Mouse (Mus musculus) heart, embryonic 12.5 days (tissue): Measurements from ENCODE around the gene 1810049J17Rik. TPM values are rescaled to one million over a fixed set of nuclear protein-coding genes. Genes with fewer than 3 reads are reported as not detected.

Experiments
- ATAC-seq: fragments of 200-750 bp; cut with Nextera tagmentation; 2 replicates; pipeline ENCODE4 v1.8.0; 2017; ENCODE audit warnings: moderate TSS enrichment, moderate library complexity; ENCODE audit not compliant: insufficient number of reproducible peaks, low FRiP score
- H3K27ac ChIP-seq: fragments of 300-500 bp; sonication (generic); 2 replicates; pipeline ENCODE4 v1.5.1; 2016; ENCODE audit warnings: mild to moderate bottlenecking, moderate library complexity; ENCODE audit not compliant: poor library complexity, severe bottlenecking
- H3K27me3 ChIP-seq: fragments of 300-500 bp; sonication (generic); replicated peaks from 2 replicates; pipeline ENCODE4 v1.6.1; 2016; ENCODE audit warnings: mild to moderate bottlenecking, moderate library complexity
- H3K36me3 ChIP-seq: fragments of 300-500 bp; sonication (generic); 2 replicates; pipeline ENCODE4 v1.6.1; 2016; ENCODE audit warnings: mild to moderate bottlenecking, moderate library complexity
- H3K4me1 ChIP-seq: fragments of 300-500 bp; sonication (generic); replicated peaks from 2 replicates; pipeline ENCODE4 v1.6.1; 2016; ENCODE audit warnings: mild to moderate bottlenecking
- H3K4me2 ChIP-seq: fragments of 300-500 bp; sonication (generic); 2 replicates; pipeline ENCODE4 v1.6.1; 2016; ENCODE audit warnings: mild to moderate bottlenecking, moderate library complexity
- H3K4me3 ChIP-seq: fragments of 300-500 bp; sonication (generic); 2 replicates; pipeline ENCODE4 v1.5.1; 2016; ENCODE audit warnings: mild to moderate bottlenecking
- H3K9ac ChIP-seq: fragments of 300-500 bp; sonication (generic); 2 replicates; pipeline ENCODE4 v1.6.1; 2016; ENCODE audit warnings: mild to moderate bottlenecking, moderate library complexity
- H3K9me3 ChIP-seq: fragments of 300-500 bp; sonication (generic); replicated peaks from 2 replicates; pipeline ENCODE4 v1.6.1; 2016; ENCODE audit warnings: mild to moderate bottlenecking, moderate library complexity
- whole genome bisulfite sequencing: fragments of 180-500 bp; shearing (Covaris S2); methylation state at CpG from one replicate; pipeline ENCODE4 v1.1.7; 2016; 5-methylcytosine and 5-hydroxymethylcytosine counted together
- polyA plus RNA-seq: library from polyadenylated mRNA; unstranded; fragments of >200 nt; fragmentation: Nextera tagmentation; extraction: Ambion mirVana; gene quantifications from 2 replicates; pipeline ENCODE4 v1.2.1, GENCODE M21; 2016

Gene 1810049J17Rik
- polyA plus RNA-seq, 1 experiment from 2014 or later = 0.73 TPM

DNA sequence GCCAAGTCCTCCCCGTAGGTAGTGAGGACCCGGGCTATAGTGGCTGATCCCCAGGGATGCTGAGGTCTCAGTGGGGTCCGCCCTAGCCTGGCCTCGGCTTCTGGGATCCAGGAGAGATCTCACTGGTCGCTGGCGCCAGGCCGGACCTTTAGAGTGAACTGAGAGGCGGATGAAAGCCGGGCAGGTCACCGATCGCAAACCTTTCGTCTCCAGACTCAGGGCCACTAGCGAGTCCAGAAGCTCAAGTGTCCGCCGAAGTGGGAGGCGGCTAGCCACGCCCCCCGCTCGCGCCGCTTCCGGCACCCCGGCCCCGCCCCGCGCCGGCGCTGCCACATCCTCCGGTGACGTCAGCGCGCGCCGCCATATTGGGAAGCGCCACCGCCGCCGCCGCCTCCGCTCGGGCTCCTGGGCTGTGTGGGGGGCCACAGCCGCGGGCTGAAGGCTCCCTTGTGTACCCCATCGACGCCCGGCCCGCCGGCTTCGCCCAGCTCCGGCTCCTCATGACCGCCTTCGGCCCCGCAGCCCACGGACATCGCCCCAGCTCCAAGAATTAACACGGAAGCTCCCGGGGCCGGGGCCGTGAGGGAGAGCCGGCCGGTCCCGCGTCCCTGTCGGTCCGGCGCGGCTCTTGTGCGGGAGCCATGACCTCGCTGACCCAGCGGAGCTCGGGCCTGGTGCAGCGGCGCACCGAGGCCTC, 460 bp downstream of the 1810049J17Rik start, which contains the start of gene Golph3:
Gene Golph3, plus strand, starts transcription at position 360 of the 697 bp plus-strand sequence.
- peak within 1 kb of the TSS; percentile 96 for H3K27ac ChIP-seq
- no peaks in the 10 kb centered on the region for H3K9me3 ChIP-seq
- no peaks in the 10 kb centered on the region for H3K27me3 ChIP-seq
- H3K36me3 ChIP-seq = peaks cover 6% of the 10 kb centered on the region; the same call in 1 of the 2 replicates
- peaks cover 30% of the 10 kb centered on the region for H3K4me1 ChIP-seq
- H3K4me3 ChIP-seq = peak within 1 kb of the TSS; percentile 98
- H3K9ac ChIP-seq = peak within 1 kb of the TSS; percentile 99
- under 1% methylated on average over 74 of the region's 74 CpGs for WGBS
- H3K4me2 ChIP-seq = peak within 1 kb of the TSS; percentile 79
- peak; percentile 92 for ATAC-seq

DNA sequence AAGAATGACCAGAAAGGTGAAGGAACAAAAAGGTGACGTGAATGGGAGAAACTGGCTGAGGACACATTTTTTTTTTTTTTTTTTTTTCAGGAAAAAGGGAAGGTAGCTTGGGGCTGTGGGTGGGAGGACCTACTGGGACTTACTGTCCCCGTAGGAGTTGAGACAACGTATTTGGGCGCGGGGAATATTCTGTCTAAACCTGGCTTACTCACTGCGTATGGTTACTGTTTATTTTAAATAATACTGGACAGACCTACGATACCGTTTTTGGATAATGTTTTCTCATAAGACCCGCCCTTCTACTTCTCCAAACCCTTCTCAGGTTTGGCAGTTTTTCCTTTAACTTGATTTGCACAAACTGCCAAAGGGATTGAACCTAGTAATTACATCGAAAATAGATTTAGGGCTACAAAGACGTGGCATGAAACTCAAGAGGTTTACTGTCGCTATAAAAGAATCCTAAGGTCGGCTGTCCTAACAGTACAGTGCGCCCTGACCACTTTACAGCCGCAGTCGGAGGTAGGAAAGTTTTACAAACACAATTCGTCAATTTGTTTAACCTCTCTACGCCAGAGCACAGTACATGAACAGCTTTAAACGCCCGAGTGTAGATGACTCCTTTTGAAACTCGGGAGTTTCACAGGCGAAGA, 1.1 kb downstream of the 1810049J17Rik start:
- Histone ChIP-seq H3K36me3 (peaks cover 2% of the 10 kb centered on the region; the same call in 1 of the 2 replicates), H3K4me1 (peaks cover 23% of the 10 kb centered on the region), H3K9me3 (no peaks in the 10 kb centered on the region), H3K27ac (peak overlapping the region; percentile 96), H3K27me3 (no peaks in the 10 kb centered on the region), H3K4me3 (peak overlapping the region; percentile 98), H3K9ac (peak overlapping the region; percentile 99), H3K4me2 (peak overlapping the region; percentile 79)
- peak; percentile 28; the same call in 1 of the 2 replicates for ATAC-seq
- WGBS = 4% methylated on average over 22 of the region's 22 CpGs

DNA sequence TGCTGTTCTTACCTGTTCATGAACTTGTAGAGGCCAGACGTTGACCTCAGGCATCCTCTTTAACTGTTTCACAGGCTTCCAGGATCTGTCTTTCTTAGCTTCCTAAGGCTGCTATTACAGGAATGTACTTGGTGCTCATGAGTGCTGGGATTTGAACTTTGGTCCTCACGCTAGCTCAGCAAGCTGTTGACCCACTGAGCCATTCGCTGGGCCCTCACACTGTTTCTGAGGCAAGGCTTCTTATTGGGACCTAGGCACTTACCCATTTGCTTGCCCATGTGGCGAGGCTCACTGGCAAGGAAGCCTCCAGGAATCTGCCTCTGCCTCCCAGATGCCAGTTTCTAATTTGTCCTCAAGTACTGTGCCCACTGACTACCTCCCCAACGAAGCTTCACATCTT, 1.8 kb downstream of the 1810049J17Rik start:
- H3K27me3 ChIP-seq = no peaks in the 10 kb centered on the region
- no peaks in the 10 kb centered on the region for H3K9me3 ChIP-seq
- H3K4me1 ChIP-seq = peaks cover 20% of the 10 kb centered on the region
- WGBS = 42% methylated on average over 5 of the region's 5 CpGs
- peak overlapping the region; percentile 79 for H3K4me2 ChIP-seq
- no peak for ATAC-seq
- H3K27ac ChIP-seq = no peak overlapping the region
- H3K36me3 ChIP-seq = no peaks in the 10 kb centered on the region
- no peak overlapping the region for H3K9ac ChIP-seq
- peak overlapping the region; percentile 98; the same call in 1 of the 2 replicates for H3K4me3 ChIP-seq

DNA sequence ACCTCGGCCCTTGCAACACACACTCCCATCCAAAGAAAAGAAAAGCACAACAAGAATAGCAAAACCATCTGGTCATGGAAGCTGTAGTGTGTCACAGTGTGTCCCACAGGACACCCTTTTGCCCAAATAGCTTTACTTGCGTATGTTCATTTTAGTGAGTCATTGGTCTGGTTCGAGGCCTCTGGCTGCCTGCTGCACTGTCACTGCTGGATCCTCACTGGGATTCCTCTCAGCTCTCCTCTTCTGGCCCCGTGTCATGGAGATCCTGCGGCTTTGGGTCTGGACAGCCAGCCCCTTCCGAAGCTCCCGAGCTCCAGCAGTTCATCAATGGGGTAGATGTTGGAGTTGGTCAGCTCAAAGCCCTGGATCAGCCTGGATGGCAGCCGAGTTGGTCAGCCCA, 3.2 kb downstream of the 1810049J17Rik start:
- no peak overlapping the region for H3K4me2 ChIP-seq
- no peaks in the 10 kb centered on the region for H3K36me3 ChIP-seq
- H3K4me1 ChIP-seq = peaks cover 10% of the 10 kb centered on the region
- 73% methylated on average over 8 of the region's 8 CpGs for WGBS
- no peak for ATAC-seq
- no peak overlapping the region for H3K27ac ChIP-seq
- no peak overlapping the region for H3K4me3 ChIP-seq
- no peaks in the 10 kb centered on the region for H3K9me3 ChIP-seq
- no peaks in the 10 kb centered on the region for H3K27me3 ChIP-seq
- H3K9ac ChIP-seq = no peak overlapping the region

DNA sequence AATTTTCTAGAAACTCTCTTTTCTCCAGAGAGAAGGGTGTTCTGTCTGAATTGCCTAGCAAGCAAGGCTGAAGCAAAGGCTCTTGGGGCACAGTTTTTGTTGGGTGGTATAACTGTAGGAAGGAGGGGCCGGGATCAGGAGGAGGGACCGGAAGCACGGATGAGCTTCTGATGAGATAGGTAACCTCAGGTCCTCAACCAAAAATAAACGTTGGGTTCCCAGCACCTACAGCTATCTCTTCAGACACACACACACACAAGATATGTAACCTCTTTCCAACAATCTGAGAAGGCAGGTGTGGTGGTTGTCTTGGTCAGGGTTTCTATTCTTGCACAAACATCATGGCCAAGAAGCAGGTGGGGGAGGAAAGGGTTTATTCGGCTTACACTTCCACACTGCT, 4.4 kb downstream of the 1810049J17Rik start:
- no peak overlapping the region for H3K4me2 ChIP-seq
- H3K36me3 ChIP-seq = no peaks in the 10 kb centered on the region
- H3K4me3 ChIP-seq = no peak overlapping the region
- H3K27ac ChIP-seq = no peak overlapping the region
- WGBS = 65% methylated on average over 5 of the region's 5 CpGs
- H3K9me3 ChIP-seq = no peaks in the 10 kb centered on the region
- no peak overlapping the region for H3K9ac ChIP-seq
- 0 out of 2 replicates have a peak, but pooled peaks cover 8% of the 10 kb centered on the region for H3K4me1 ChIP-seq
- no peaks in the 10 kb centered on the region for H3K27me3 ChIP-seq
- ATAC-seq = no peak

DNA sequence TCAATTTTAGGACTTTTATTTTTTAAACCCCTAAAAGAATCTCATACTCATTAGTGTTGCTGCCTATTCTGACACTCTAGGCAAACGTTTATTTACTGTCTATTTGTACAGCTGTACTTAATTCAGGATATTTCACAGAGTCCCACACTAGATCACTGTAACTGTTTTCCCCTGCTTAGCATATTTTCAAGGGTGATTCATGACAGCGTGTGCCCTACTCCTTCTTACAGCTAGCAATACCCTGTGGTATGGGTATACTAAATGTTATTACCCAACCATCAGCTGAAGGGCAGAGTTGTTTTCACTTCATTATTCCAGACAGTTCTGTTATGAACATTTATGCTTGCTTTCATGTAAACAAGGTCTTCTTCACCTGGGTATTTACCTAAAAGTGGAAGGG, 5.7 kb downstream of the 1810049J17Rik start:
- Histone ChIP-seq H3K36me3 (no peaks in the 10 kb centered on the region), H3K4me2 (no peak overlapping the region), H3K27ac (no peak overlapping the region), H3K27me3 (no peaks in the 10 kb centered on the region), H3K4me3 (no peak overlapping the region), H3K4me1 (0 out of 2 replicates have a peak, but pooled peaks cover 8% of the 10 kb centered on the region), H3K9ac (no peak overlapping the region), H3K9me3 (no peaks in the 10 kb centered on the region)
- no peak for ATAC-seq
- WGBS = 66% methylated on average over 2 of the region's 2 CpGs

DNA sequence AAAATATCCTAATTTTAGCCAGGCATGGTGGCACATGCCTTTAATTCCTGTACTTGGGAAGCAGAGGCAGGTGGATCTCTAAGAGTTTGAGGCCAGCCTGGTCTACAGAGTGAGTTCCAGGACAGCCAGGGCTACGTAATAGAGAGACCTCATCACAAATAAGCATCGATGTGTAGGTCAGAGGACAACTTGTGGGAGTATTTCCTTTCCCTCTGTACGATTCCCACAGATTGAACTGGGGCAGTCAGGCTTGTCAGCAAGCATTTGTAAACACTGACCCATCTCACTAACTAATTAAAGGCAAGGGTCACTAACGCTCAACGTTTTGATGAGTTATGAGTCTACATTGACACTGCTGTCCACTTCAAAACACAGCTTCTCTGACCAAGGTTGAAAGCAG, 7.1 kb downstream of the 1810049J17Rik start:
- no peak for ATAC-seq
- H3K36me3 ChIP-seq = no peaks in the 10 kb centered on the region

DNA sequence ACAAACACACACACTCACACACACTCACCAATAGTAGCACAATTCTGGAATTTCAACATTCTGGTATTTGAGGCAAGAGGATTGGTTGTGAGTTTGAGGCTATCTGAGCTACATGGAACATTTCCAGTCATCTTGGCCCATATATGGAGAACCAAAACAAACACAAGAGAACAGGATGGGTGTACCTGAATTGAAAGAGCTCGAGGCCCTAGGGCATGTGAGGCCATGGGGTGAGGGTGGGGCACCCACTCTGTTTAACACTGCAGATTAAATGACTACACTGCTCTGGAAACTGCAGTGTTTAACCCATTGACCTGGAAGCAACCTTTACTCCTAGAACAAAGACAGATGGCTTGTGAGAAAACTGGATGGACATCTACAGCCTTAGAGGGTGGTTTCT, 8.4 kb downstream of the 1810049J17Rik start:
- H3K4me3 ChIP-seq = no peak overlapping the region
- 0 out of 2 replicates have a peak, but pooled peaks have one; percentile 45 for ATAC-seq
- no peak overlapping the region for H3K27ac ChIP-seq
- no peak overlapping the region for H3K9ac ChIP-seq
- no peak overlapping the region for H3K4me2 ChIP-seq
- no peaks in the 10 kb centered on the region for H3K36me3 ChIP-seq
- no peaks in the 10 kb centered on the region for H3K9me3 ChIP-seq
- H3K4me1 ChIP-seq = no peaks in the 10 kb centered on the region
- WGBS = 39% methylated on average over 1 of the region's 1 CpGs
- no peaks in the 10 kb centered on the region for H3K27me3 ChIP-seq

More for the DNA sequence above, 7.1 kb downstream of the 1810049J17Rik start:
- Histone ChIP-seq H3K9me3 (no peaks in the 10 kb centered on the region), H3K4me3 (no peak overlapping the region), H3K27ac (no peak overlapping the region), H3K4me2 (no peak overlapping the region), H3K27me3 (no peaks in the 10 kb centered on the region), H3K4me1 (no peaks in the 10 kb centered on the region), H3K9ac (no peak overlapping the region)
- 83% methylated on average over 5 of the region's 5 CpGs for WGBS

DNA sequence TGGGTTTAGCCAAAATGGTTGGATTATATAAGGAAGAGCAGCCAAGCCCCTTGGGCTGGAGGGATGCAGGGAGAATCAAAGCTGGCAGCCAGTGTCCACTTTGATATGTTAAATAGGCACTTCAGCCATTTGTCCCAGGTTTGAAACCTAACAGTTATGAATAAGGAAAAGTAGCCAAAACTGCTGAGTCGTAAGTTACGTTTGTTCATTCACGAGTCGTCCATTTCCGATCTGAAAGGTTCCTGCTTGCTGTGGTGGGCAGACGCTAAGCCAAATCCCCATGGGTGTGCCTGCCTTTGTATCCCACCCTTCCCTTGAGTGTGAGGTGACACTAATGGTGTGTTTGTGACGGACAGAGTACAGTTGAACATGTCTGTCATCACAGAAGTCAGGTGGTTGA, 10.2 kb downstream of the 1810049J17Rik start:
- Histone ChIP-seq H3K27ac (no peak overlapping the region), H3K4me3 (no peak overlapping the region), H3K9me3 (no peaks in the 10 kb centered on the region), H3K4me2 (no peak overlapping the region), H3K27me3 (no peaks in the 10 kb centered on the region), H3K36me3 (no peaks in the 10 kb centered on the region), H3K4me1 (peaks cover 2% of the 10 kb centered on the region), H3K9ac (no peak overlapping the region)
- WGBS = 82% methylated on average over 7 of the region's 7 CpGs
- no peak for ATAC-seq

DNA sequence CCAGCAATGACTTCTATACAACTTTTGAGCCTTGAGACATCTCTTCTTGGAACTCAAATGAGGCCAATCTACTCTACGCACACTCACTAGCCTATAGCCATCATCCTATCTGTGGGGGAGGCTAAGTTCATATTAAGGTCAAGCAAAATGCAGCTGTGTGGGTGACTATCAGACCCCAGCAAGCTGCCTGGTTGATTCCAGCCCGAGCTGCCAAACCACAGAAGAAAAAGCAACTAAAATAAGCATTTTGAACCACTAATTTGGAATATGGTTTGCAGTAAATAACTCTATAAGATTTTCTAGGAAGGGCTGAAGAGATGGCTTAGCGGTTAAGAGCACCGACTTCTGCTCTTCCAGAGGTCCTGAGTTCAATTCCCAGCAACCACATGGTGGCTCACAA, 11.0 kb downstream of the 1810049J17Rik start:
- no peak for ATAC-seq
- 66% methylated on average over 4 of the region's 4 CpGs for WGBS
- Histone ChIP-seq H3K4me1 (peaks cover 4% of the 10 kb centered on the region), H3K27me3 (no peaks in the 10 kb centered on the region), H3K27ac (no peak overlapping the region), H3K36me3 (no peaks in the 10 kb centered on the region), H3K4me2 (no peak overlapping the region), H3K4me3 (no peak overlapping the region), H3K9ac (no peak overlapping the region), H3K9me3 (no peaks in the 10 kb centered on the region)

DNA sequence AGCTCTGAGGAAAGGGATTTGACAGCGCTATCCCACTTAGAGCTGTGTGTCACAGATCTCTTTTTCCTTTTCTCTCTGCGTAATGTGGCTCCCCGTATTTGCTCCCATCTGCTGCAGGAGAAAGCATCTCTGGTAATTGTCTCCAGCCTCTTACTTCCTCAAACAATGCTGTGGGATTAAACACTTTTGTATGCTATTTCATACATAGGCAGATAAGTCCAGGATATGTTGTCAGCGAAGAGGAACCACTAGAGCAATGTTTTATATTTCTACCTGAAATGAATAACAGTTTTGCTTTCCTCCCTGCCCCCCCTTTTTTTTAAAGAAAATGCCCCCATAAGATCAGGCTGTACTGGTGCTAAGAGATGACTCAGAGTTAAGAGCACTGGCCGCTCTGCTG, 13.2 kb downstream of the 1810049J17Rik start:
- no peak for ATAC-seq
- Histone ChIP-seq H3K27me3 (no peaks in the 10 kb centered on the region), H3K9ac (no peak overlapping the region), H3K9me3 (no peaks in the 10 kb centered on the region), H3K27ac (no peak overlapping the region), H3K36me3 (no peaks in the 10 kb centered on the region), H3K4me2 (no peak overlapping the region), H3K4me3 (no peak overlapping the region), H3K4me1 (peaks cover 4% of the 10 kb centered on the region)
- WGBS = 87% methylated on average over 5 of the region's 5 CpGs
